Mouse (Mus musculus) testis, postnatal 14 days (tissue): ENCODE measurements around the gene Abt1.

Experiments
- DNase-seq: peaks from one replicate; pipeline ENCODE4 v3.0.0; 2021; ENCODE audit warnings: low spot score

Abt1 gene

DNA sequence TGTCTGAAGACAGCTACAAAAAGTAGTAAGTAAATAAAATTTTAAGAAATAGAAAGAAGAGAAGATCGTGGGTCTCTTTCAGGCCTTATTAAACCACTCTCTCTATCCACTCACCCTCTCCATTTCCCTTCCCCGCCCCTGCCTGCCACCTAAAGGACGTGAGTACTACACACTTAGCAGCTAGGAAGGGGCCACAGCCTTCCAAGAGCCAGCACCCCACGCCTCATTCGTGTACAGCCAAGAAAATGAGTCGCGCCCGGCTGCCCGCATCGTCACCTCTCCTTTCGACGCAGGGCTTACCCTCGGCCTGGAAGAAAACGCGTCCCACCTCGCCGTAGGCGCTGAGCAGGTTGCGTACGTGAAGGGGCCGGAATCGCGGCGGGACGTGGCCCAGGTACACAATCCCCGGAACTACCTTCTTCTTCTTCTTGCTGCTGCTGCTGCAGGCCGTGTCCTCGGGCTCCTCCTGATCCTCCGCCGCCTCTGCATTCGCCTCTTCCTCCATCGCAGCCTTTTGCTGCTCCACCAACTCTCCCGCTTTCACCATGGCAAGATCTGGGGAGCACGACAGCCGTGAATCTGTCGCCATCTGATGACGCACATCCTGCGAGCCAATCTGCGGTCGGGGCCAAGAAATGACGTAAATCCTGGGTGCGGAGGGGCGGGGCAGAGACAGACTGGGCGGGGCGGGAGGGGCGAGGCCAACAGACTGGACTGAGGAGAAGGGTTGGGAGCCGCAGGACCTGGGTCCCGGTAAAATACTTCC is at the start of gene Abt1:
Gene Abt1 (minus strand): TSS at position 581 of the 766 bp plus-strand sequence.
- DNase-seq = peak; percentile 95

DNA sequence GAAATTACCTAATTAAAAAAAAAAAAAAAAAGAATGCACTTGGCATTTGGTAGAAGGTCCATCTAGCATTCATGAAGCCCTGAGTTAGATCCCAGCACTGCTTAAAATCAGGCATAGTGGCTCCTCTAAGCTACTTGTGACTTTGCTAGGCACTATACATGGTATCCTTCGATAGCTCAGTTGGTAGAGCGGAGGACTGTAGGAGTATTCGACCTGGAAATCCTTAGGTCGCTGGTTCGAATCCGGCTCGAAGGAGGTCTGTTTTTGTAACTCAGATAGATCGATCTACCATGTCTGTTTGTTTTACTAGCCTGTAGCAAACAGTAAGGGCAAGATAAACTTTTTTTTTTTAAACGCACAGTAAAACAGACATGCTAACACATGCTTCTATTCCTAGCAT is 43.2 kb upstream of the Abt1 start:
- peak; percentile 60 for DNase-seq

DNA sequence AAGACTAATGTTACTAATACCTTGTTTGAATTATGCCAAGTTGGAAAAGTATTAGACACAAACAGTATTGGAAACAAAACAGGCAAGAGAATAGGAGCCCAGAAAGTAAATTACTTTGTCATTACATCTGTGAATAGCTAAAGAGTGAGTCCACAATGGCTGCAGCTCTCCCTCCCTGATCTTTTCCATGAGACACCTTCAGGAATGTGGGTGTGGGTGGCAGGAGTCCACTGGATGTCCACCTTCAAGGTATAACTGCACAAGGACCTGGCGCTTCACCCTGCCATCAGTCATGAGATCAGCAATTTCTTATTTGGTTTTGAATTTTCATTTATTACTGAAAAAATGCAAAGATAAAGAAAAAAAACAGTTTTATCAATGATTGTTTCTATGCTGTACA is 42.6 kb upstream of the Abt1 start:
- DNase-seq = no peak

DNA sequence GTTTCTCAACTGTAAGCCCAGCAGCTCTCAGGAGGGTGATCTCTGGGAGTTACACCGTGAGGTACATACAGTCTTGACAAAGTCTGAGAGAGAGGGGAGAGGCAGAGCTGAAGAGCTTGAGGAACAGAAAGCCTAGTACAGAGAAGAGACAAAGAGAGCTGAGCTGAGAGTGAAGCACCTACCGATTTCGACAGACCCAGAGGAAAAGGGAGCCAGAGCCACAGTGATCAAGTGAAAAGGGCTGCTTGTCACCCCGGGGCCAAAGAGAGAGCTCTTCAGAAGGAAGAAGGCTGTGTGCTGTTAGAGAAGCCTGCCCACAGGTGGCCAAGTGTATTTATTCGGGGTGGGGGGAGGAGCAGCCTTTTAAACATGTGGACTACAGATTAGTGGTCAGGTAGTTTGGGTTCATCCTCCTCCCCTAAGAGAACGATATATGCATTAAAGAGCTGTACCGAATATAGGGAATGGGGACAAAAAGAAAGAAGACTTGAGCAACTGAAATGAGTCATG is 42.0 kb upstream of the Abt1 start, which contains the start of gene Btn1a1:
Gene Btn1a1 (minus strand): TSS at position 302 of the 510 bp plus-strand sequence.
- no peak for DNase-seq

DNA sequence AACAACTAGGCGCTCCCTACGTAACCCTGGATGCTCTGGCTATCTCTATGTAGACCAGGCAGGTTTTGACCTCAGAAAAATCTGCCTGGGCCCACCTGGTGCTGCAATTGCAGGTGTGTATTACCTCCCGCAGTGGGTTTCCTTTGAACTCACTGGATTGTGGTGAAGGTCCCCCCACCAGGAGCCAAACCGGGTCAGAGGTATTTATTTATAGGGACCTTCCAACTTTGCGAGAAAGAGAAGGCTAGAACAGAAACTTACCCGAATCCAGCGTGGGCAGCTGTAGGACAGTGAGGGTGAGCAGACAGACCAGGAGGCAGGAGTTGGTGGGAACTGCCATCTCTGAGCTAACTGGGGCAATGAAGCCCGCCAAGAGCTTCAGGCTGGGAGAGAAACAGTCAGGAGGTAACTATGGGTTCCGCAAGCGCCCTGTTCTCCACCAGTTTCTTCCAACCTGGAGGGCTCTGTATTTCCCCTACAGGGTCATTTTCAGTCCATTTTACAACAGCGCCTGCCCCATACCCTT is 41.2 kb upstream of the Abt1 start:
- DNase-seq = no peak

DNA sequence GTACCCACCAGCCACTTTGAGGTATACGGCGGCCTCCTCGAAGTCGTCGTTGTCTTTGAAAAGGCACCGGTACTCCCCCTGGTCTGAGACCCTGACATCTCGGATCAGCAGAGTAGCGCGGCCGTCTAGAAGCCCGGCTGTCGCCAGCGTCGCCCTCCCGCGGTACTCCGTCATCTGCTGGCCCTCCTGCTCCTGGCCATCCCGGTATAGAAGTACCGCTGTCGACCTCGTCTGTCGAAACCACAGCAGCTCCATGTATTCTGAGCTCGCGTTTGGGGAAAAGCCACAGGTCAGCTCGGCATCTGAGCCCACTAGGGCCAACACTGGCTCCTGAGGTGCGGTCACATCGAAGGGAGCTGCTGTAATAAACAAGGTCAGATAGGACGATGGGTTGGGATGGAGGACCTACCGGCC is 40.6 kb upstream of the Abt1 start:
- DNase-seq = no peak

DNA sequence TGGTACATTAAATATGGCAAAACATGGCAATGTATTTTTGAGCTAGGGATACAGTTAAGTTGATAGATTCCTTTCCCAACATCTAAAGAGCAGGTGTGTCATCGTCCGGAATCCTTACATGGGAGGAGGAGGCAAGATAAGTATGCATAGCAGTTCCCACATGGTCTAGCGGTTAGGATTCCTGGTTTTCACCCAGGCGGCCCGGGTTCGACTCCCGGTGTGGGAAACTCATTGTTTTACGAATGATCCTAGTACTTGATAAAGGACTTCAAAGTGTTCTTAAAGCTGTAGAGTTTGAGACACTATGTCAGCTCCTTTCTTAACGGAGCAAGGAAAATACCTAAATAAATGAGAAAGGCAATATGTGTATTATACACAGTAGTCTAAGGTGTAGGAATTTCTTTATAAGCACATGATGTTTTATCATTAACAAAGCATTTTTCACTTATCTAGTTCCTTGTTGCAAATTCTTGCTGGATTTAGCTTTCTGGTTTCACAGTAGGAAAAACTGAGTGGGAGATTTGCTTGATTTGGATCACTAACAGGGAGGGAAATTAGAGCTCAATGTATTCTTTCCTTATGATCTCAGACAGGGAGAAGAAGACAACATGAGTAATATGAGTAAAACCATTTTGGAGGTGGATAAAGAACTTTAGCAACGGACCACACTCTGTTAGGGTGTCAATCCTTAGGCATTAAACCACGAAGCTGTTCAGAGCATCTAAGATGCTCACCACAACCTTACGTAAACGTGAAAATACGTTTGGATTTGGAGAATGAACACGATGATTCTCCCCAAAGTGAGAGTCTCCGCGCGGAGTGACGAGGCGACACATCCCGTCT is 39.9 kb upstream of the Abt1 start:
- peak; percentile 61 for DNase-seq

DNA sequence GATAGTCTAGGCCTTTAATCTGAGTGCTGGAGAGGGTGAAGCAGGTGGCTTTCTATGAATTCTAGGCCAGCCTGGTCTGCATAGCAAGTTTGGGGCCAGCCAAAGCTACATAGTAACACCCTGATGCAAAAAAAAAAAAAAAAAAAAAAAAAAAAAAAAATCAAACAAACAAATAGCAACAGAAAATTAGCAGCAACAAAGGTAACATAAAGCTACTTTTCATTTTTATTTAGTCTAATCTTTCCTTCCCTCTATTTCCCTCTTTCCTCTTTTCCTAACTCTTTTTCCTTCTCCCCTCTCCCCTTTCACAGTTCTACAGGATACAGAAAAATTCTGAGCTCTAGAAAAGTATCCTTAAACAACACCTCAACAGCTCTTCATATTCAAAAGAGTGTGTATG is 39.0 kb upstream of the Abt1 start:
- DNase-seq = no peak

DNA sequence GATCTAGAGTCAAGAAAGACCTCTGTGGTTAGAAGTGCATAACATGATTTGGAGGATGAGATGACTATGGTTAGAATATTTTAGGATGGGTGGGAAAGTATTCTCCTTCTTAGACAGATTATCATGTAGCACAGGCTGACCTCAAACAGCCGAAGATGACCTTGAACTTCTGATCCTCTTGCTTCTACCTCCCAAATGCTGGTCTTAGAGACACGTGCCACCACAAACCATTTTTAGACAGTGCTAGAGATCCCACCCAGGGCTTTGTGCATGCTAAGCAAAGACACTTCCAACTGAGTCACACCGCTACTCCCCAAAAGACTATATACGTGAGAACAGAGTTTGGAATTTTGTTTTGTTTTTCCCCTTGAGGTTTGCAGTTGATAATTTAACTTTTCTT is 38.4 kb upstream of the Abt1 start:
- DNase-seq = no peak

DNA sequence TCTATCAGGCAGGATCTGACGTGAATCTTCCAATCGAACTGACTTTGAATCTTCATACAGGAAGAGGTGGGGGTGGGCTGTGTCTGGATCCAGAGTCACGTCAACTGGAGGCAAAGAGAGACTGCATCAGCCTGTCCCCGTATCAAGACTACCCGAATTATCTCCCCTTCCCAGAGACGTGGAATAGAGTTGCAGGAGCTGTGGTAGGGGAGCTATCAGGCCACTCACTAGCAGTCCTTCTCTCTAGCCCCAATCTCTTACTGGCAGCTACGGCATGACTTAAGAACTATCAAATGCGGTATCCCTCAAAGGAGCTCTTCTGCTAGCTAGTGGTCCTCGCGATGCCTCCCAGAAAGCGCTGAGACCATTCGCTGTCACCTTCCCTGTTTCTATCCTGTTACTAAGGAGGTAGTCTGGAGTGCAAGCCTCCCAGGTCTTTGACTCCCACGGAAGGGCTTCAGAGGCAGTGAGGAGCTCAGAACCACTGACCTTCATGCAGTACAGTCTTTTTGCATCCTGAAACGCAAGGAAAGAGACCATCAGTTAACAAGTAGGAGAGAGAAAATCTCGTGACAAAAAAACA is 35.7 kb upstream of the Abt1 start:
- DNase-seq = no peak

DNA sequence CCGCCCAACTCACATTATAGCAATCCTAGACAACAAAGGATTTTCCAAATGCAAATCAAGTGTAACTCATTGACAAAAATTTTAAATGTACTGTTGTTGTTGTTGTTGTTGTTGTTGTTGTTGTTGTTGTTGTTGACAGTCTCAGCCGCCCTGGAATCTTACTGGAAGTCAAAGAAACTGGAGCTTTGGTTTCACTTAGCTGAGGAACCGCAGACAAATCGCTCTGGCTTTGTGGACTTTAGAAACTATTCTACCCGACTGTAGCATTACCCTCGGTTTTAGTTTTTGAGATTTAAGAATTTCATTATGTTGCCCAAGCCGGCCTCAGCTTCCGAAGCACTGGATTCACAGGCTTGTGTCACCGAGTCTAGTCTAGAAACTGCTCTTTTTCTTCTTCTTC is 30.3 kb upstream of the Abt1 start:
- DNase-seq = no peak

DNA sequence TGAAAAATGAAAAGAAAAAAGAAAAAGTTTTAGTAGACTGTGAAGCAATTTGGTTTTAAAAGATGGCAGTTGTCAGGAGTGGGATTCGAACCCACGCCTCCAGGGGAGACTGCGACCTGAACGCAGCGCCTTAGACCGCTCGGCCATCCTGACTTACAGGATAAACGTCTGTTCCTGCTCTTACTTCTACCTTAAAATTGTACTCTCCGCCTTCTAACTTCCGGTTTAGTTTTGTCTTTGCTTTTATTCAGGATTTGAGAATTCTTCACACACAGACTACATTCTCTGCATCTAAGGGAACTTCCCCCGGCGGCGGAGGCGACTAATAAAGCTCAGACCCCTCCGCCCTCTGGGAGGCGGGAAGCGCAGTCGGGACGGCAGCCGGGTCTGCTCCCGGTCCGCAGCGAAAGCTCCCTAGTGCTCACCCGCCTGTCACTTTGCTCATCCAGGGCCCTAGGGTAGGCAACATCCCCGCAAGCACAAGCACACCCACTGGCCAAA is 29.7 kb upstream of the Abt1 start:
- peak; percentile 74 for DNase-seq

DNA sequence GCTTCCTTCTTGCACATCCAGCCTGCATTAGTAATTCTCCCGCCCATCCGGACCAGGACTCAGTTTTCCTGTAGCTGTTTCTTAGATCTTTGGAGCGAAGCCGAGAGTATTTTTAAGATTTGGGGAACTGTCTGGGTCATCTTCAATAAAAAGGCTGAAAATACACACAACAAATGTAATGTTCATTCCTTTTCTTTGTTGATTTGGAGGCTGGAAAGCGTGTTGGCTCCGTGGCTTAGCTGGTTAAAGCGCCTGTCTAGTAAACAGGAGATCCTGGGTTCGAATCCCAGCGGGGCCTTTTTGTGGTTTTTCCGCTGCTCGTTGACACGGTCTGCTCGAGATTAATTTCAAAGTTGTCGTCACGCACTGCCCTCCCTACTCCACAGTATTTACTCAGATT is 26.7 kb upstream of the Abt1 start:
- peak; percentile 82 for DNase-seq

DNA sequence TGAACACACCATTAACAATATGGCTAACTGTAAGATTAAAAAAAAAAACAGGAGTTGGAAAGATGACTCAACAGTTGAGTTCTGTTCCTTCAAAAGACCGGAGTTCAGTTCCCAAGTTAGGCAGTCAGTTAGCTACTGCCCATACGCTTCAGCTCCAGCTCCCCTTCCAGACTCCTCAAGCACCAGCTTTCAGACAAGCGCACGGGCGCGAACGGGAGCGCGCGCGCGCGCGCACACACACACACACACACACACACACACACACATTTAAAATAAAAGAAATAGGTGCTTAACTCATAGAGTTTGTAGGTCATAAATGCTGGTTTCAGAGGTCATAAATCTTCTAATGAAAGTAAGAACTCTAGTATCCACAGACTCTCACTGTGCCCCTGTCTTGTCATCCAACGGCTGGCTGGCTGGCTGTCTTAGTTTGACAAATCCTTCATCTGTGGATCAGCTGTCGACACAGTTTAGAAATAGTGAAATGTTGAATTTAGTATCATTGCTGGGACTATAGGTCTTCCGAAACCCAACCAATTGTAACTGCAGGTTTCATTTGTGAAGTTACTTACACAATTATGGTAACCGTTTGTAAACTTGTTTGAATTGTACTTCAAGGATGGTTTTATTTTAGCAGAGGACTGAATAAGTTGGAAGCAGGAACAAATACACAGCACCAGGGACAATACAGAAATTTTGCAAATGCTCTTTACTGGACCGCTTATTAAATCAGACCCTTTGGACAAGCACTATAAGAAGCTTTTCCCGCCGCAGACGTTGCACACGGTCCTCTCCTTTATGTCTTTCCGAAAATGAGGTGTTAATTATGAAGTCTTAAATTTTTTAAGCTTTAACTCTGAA is 25.8 kb upstream of the Abt1 start:
- DNase-seq = peak; percentile 47

DNA sequence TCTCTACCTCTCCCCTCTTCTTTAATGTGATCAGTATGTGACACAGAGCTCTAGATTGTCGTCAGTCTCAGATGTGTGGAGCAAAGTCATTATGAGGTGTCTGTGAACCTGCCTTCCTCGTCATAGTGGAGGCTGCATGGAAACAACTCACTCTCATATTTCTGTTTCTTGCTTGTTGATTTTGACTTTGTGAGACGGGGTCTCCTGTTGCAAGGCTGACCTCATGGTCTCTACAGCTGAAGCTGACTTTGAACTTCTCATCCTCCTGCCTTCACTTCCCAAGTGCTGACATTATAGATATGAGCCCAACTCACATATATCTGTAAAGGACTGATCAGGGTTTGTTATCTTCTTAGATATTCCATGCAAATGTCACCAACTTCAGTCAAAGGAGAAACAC is 25.1 kb upstream of the Abt1 start:
- DNase-seq = no peak

DNA sequence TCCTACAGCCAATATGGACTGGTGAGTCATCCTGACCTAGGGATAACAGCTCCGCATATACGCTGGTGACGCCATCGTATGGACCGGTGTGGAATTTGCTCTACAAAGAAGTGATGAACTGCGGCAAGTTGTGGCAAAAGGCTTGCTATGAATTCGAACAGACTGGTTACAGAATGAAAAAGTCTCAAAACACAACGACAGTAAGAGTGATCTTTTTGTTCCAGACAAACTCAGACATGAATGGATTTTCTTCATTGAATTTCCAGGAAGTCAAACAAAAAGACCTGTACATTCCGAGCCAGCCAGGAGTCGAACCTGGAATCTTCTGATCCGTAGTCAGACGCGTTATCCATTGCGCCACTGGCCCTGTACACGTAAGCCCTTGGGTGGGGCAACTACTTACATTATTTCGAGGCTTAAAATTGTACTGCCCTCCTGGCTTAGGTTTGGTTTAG is 22.9 kb upstream of the Abt1 start:
- peak; percentile 72 for DNase-seq

DNA sequence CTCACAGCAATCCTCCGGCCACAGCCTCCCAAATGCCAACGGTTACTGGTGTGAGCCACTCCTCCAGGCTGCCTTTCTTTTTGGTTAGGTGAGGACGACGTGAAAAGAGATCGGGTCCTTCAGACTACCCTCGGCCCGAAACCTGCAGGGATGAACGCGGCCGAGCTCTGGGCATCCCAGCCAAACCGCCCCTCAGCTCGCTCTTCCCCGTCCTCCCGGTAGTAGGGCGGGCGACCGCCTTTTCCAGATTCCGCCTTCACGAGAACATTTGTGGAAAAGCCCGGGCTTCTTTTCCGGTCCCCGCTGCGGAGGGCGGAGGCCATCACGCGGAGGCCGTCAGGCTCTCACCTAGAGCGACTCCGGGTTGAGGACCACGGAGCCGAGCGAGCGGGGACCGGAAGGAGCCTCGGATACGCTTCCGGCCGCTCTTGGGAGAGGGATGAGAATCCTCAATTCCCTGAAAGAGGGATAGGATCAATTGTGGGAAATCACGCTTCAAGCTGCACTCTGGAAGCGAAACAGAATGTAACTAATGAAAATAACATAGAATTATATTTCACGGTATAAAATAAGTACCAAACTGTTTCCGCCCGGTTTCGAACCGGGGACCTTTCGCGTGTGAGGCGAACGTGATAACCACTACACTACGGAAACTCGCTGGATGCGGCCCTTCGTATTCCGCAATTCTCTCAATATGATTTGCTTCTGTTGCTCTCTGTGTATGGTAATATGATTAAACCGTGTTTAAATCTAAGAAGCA is 22.1 kb upstream of the Abt1 start:
- peak; percentile 87 for DNase-seq

DNA sequence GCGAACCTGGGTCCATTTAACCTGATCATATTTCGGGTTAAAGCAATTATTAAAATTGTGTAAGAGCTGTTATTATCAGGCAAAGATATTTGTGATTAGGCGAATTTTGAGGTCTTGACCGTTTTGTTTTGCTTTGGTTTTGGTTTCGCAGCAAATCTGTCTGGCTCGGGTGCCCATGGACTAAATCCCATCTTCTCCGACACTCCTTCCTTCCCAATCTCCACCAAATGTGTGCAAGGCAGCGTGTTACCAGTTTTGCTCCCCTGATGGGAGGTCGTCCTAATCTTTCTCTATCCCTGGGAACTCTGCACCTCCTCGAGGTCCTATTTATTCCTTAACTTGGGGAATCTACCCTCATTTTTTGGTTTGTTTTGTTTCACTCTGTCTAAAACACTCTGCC is 21.5 kb upstream of the Abt1 start:
- DNase-seq = no peak

DNA sequence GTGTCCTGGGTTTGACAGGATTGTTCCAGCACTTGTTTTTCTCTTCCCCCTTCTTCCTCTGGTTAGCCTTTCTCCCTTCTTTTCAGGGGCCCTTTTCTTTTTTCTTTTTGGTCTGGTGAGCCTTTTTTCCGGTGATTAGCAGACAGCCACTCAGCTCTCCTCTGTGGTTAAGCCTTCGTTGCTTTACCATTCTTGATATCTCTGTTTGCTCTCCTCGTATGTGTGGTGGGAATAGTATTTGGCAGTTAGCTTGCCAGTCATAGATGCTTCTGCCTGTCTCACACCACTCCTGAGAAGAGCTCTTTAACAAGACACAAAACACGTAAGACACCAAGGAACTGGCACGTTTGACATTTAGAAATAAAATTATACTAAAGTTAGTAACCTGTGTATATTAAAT is 20.8 kb upstream of the Abt1 start:
- no peak for DNase-seq

DNA sequence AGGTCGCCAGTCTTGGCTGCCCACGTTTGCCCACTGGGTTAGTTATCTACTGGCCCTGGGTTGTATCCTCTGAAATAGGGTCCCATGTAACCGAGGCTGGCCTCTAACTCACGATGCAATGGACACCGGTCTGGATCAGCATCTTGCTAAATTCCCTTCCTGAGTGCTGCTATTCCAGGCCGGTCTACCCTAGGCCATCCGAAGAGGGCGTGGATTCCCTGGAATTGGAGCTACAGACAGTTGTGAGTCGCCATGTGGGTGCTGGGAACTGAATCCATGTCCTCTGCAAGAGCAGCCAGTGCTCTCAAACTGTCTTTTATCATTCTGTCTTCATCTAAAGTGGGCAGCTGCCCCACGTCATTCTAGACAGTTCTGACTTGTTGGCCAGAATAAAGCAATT is 16.2 kb upstream of the Abt1 start:
- DNase-seq = no peak
